In the genomic region with DNA sequence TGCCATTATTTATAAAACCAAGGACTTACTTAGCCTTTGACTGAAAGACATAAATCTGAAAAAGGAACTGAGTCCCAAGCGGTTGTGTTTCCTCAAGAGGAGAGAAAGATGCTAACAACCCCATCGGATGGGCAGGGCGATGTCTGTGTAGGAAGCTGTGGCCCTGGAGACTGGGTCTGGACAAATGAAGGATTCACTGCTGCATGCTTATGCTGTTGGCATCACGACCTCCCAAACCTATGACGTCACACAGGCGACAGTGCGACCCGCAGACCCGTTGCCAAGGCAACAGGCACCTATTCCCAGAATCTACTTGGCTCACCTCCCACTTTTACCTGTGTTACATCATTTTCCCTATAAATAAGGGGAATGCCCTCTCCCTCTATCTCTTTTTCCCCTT, we compare ENCODE assay signal across 23 mouse cellular contexts.
"Had no signal": no experiment of that assay in that cellular context is flagged by ENCODE, and none has a peak within 500 bp of the region (broad histone marks: within the 10 kb centered on the region; RNA-seq: fewer than 3 reads in every experiment).

No protein-coding gene starts in this region.

- H3K36me3 ChIP-seq: heart, embryonic 10.5 days; heart, embryonic 13.5 days; heart, embryonic 15.5 days; limb, embryonic 10.5 days; limb, embryonic 12.5 days; liver, embryonic 13.5 days had no signal

- DNase-seq: gastrocnemius, postnatal 14 days; gastrocnemius, postnatal 36 days; heart, adult 18-20 months; heart, postnatal 14 days; heart, postnatal 36 days; kidney, adult 18-20 months; kidney, adult 8-10 months; kidney, postnatal 10 days; kidney, postnatal 25 days; kidney, postnatal 4 days; liver; liver, embryonic 13.5 days had no signal

- H3K27ac ChIP-seq: heart, embryonic 10.5 days; heart, embryonic 13.5 days; heart, embryonic 15.5 days; hindbrain, embryonic 14.5 days; layer of hippocampus, adult 2 months; left cerebral cortex, adult 2 months; limb, embryonic 10.5 days; limb, embryonic 12.5 days; liver, embryonic 13.5 days had no signal

- H3K4me2 ChIP-seq: heart, embryonic 13.5 days; heart, embryonic 15.5 days; hindbrain, embryonic 14.5 days; limb, embryonic 12.5 days; liver, embryonic 11.5 days; liver, embryonic 13.5 days had no signal

- H3K4me3 ChIP-seq: heart, embryonic 10.5 days; heart, embryonic 13.5 days; heart, embryonic 15.5 days; layer of hippocampus, adult 2 months; left cerebral cortex, adult 2 months; limb, embryonic 10.5 days; limb, embryonic 12.5 days; liver, embryonic 13.5 days had no signal

- H3K9ac ChIP-seq: heart, embryonic 13.5 days; heart, embryonic 15.5 days; hindbrain, embryonic 14.5 days; limb, embryonic 12.5 days; liver, embryonic 13.5 days had no signal

- H3K27me3 ChIP-seq: heart, embryonic 13.5 days; heart, embryonic 15.5 days; limb, embryonic 12.5 days; liver, embryonic 13.5 days had no signal

- H3K9me3 ChIP-seq: heart, embryonic 13.5 days; heart, embryonic 15.5 days; limb, embryonic 10.5 days; limb, embryonic 12.5 days; liver, embryonic 13.5 days had no signal

- ATAC-seq: hindbrain, embryonic 16.5 days; intestine, embryonic 16.5 days had no signal

- H3K4me1 ChIP-seq: heart, embryonic 10.5 days; heart, embryonic 13.5 days; heart, embryonic 15.5 days; limb, embryonic 10.5 days; limb, embryonic 12.5 days; liver, embryonic 13.5 days had no signal
